Mouse (Mus musculus) activated CD4-positive, CD25-positive, alpha-beta regulatory T cell, adult 4 months (primary cell): ENCODE measurements around the gene Pitx2. TPM values are rescaled to one million over a fixed set of nuclear protein-coding genes. Genes with fewer than 3 reads are reported as not detected.

Experiments
- ATAC-seq: one replicate; pipeline ENCODE4 v1.8.0; 2017
- polyA plus RNA-seq, 2 experiments: library from polyadenylated mRNA; unstranded; fragments of 100-300 nt; shearing (Covaris generic); gene quantifications; one replicate each; pipeline ENCODE4 v1.2.1; 2017

The Pitx2 gene
- polyA plus RNA-seq = not detected

DNA sequence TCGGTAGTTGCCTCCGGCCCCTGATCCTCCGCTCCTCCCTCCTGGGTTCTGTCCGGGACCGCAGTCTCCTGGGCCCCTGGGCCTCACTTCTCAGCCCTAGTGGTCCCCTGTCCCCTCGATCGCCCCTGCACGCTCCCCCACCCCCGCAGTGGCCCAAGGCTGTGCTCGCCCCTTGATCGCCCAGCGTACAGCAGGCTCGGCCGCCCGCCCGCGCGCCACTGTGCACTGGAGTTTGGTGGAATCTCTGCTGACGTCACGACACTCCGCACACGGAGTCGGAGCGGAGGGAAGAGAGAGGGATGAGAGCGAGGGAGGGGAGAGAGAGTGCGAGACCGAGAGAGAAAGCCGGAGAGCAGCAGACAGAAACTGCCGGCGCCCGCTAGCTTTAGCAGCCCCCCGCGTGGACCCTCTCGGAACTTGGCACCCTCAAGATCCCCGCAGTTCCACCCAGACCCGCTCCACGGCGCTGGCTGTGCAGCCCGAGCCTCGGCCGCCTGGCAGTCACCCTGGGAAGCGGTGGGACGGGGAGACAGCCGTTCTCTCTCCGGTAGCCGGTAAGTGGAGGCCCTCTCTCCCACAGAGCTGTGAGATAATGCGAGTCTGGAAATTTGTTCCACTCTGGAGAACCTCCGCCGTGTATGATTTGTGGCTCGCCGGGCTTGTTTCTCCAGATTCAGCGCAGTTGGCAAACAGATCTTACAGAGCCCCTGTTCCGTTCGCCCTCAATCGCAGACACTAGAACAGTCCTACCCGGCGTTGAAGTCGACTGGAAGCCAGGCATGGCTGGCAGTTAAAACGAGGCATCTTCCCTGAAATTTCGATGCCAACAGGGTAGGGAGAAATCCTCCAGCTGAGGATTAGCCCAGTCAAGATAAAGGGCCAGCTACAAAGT, at the start of gene Pitx2:
Pitx2 (plus strand) TSS at position 270 of the 892 bp plus-strand sequence.
- no peak for ATAC-seq

DNA sequence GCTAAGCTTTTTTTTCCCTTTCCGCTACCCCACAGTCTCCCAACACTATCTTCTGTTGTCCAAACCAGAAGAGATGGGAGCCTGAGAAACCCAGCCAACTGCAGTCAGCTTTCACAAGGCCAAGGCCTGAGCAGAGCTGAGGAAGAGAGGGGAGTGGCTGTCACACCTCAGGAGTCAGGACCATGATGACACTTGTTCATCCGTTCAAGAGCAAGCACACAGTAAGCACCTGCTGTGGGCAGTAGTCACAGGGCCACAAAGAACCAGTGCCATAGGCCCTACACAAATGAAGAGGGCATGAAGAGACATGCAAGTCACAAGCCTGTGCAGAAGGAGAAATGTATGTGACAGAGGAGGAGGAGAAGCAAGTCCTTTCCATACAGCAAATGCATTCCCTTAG, 49.7 kb upstream of the Pitx2 start:
- ATAC-seq = no peak

DNA sequence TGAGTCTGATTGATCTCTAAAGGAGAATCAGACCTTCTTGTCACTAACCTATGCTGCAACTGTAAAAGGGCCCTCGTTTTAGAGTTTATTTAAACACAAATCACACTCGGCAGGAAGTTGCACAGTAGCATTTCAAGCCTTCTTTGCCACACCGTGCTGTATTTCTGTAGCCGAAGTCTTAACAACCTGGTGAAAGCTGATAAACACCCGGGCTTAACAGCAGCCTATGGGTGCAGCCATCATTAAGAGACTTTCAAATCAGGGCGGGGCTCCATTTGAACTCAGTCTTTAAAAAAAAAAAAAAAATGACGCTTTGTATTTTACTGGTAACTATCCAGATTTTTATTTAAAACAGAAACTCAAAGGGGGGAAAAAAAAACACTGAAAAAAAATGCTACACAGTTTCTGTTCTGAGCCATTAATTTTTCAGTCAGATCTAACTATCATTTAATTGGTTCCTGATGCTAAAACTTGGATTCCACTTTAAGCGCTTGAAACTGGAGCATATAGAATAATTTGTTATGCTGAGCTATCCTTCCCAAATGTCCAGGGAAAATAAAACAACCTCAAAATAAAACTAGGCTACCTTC, 48.5 kb upstream of the Pitx2 start:
- no peak for ATAC-seq

DNA sequence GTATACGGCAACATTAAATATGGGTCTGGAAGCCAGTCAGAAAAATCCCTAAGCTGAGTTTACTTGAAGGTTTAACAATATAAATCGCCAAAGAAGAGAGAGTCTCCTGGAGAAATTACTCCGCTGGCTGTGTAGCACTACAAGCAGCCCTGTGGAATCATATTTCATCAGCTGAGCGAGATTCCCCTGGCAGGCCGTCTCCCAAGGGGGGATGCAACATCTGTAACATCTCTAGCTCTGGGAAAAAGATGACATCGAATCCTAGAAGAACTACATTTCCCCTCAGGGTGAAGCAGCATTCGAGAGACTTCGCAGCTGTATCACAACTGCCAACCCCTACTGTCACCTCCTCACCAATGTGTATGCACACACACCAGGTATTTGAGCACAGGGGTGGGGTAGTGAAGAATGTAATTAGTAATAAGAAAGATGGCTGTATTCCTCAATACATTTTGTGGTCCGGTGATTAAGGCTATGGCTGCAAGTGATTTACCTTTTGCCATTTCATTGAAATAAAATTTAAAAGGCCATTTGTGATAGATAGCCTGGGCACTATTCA, 40.8 kb upstream of the Pitx2 start:
- no peak for ATAC-seq

DNA sequence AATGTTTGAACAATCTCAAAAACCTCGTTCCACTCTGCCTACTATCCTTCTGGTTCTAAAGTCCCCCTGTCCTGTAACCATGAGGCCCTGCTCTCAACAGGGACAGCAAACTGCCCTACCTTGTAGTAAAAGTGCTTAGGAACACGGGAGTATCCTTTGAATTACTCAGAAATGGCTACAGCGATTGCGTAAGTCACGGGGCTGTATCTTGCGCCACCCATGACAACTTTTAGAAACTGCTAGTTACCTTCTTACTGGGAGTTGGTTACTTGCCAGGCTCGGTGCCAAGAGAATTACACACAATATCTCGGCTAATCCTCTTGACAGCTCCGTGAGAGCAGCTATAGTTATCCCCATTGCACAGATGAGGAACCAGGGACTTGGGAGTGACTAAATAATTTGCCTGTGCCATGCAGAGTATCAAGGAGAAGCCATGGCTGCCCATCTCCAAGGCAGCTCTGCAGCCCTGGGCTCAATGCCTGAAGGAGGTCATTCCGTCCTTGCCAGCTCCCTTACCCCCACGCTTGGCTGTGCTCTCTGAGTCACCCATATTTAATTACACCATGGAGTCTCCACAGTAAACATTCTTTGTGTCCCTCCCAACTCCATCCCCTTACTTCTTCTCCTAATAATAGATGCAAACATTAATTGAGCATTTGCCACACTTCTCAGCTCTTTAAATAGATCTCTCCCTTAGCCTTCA, 38.2 kb upstream of the Pitx2 start:
- ATAC-seq = no peak

DNA sequence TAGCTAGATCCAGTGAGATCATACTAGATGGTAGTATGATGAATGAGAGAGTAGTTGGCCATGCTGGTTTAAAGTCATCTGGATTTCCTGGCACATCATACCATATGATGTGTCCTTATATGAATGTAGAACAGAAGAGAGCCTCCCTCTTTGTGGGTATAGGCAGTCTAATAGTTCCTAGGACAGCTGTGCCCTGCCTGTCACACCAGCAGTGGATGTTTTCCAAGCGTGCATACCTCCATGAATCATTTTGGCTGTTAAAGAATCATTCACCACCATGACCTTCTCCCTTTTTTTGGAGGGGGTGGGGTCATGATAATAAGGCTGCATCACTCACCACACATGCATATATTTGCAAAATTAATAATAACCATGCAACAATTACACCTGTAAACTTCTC, 35.4 kb upstream of the Pitx2 start:
- no peak for ATAC-seq

DNA sequence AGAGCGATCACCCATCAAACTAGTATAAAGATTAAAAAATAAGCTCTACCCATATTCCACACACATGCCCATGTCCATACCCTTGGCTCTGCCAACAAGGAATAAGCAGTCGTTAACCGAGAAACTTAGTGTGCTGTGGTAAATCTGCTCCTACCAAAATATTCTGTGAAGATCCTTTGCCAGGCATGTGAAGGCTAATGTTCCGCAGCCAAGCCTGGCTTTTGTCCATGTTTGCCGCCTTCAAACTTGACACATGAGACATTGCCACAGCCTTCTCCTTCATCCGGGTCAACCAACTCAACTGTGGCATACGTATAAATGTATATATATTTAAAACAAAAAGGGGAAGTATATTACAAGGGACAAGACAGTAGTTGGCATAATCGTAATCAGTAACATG, 34.0 kb upstream of the Pitx2 start:
- no peak for ATAC-seq

DNA sequence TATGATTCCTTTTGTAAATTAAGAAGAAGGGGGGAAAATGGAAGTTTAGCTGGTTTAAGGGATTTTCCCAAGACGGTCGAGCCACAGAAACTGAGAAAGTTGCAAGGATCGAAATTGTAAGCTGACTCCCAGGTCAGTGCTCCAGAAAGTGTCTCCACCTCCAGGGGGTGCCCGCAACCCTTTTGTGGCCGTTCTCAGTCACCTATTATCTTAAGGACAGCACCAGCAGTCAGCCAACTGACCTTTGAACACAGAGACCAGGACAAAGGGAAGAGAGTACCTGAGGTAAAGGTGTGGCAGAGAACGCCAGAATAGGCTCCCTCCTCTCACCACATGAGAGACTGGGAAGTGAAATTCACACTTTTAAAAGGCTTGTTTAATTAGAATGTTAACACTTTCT, 33.0 kb upstream of the Pitx2 start:
- ATAC-seq = no peak

DNA sequence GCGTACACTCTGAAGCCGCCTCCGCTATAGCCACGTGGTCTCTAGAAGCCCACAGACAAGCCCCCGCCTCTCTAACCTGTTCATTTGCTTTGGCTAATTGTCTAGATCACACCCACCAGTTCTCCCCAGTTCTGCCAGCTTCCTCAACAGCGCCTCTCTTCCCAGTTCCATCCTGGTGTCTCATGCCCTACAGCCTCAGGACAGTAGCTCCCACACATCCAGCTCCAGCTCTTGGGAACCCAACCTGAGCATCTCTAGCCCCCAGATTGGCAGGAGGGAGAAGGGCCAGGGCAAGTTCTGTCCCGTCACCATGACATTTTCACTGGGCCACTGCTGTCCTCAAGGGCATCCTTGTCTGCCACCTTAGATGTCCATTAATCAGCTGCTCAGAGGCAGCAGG, 29.3 kb upstream of the Pitx2 start:
- ATAC-seq = no peak

DNA sequence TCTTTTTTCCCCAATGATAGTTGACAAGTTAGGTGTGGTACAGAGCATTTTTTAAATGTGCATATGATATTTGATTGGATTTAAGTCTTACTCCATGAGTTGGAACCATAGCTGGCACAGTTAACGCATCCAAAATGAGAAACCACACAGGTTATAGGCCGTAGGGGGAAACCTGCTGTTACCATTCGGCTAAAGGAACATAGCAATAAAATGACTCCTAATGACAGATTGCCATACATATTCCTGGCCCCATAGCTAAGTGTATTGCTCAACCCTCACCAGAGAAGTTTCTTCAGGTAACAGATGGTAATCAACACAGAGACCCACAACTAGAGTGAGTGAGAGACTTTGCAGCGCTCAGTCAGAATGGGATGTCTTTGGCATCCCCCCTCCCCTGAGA, 27.9 kb upstream of the Pitx2 start:
- ATAC-seq = no peak

DNA sequence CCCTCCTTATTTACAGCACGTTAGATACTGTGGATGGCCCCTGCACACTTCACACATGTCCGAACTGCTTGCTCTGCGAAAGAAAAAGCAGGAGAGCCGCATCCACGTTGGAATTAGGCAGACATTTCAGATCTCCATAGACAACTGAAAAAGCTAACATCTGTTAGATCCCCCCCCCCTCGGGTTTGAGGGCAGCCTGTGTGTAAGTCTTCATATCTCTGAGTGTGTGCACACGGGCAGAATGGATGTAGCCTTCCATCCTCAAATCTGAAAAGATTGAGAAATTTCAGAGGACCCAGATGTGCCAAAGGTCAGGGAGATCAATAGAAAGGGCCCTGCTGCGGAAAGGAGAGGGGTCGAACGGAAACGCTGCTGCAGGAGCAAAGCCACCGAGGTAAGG, 5.2 kb upstream of the Pitx2 start:
- ATAC-seq = no peak

DNA sequence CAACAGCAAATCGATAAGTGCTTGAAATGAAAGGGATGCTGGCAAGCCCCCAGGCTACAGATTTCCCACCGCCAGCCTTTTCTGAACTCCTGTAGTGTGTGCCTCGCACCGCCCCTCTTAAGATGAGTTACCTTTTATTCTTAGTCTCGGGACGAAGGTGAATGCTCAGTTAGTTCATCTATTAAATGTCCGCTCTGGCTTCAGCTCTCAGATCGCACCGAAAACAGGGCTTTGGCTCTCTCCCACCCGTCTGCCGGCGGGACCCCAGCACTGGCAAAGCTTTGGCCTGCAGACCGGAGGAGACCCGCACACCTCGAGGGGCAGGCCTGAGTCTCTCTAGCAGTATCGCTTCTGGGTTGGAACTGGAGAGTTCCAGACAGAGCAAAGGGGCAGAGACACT, 4.6 kb upstream of the Pitx2 start:
- ATAC-seq = no peak

DNA sequence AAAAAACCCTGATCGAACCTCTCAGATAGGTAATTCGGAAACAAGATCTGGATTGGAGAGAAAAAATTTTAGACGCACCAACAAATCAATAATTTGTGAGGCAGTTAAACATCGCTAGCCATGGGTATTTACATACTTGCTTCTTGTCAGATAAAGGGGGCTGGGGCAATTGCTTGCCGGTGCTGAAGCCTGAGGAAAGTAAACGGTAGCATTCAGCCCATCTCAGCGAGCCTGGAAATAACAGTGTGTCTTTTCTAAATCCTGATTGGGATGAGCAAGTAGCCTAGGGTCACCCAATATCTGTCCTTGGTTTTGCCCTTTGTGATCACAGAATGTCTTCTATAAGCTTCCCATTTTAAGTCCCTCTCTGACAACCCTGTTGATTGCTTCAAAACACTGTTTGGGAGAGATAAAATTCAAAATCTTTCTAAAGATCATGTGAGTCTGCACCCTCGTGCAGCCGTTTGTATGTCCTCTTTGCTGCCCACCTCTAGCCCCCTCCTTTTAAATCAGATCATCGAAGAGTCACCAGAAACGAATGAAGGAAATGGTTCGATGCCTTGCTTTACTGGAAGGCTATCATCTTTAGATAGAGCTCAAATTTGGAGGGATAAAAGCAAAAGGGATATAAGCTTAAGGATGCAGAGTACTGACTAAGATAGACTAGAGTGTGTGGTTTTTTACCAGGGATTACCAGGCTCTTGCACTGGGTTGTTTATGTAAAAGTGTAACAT, 3.7 kb upstream of the Pitx2 start:
- ATAC-seq = no peak

DNA sequence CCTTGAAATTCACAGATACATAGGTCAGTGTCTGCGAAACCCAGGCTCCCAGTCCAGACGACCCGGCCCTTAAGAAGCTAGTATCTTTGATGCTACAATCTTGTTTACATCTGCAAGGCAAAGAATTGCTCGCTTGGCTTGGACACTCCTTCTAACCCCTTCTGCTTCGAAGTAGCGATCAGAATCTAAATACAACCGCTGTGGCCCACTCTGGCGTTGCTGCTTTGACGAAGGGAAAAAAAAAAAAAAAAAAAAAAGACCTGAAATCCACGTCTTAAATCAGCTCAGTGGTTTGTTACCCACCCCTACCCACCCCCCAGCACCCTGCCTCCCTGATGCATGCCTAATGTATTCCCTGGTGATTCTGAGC, 3.1 kb upstream of the Pitx2 start:
- ATAC-seq = no peak

DNA sequence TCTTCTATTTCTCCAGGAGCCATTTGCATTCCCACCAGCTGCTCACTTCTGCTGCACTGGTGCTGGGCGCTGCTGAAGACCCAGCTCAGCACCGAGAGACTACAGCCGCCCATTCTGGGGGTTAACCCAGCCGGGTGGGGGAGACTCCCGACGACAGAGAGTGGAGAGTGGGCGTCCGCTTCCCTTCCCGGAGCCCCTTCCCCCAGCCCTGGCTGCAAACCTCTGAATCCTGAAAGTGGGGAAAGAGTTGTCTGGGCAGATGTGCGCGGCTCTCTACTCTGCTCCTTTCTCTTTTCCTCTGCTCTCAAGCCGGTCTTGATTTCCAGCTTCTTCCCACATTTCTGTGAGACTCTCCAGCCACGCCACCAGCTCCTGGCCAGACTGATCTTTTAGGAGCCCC, 2.6 kb upstream of the Pitx2 start:
- ATAC-seq = no peak

DNA sequence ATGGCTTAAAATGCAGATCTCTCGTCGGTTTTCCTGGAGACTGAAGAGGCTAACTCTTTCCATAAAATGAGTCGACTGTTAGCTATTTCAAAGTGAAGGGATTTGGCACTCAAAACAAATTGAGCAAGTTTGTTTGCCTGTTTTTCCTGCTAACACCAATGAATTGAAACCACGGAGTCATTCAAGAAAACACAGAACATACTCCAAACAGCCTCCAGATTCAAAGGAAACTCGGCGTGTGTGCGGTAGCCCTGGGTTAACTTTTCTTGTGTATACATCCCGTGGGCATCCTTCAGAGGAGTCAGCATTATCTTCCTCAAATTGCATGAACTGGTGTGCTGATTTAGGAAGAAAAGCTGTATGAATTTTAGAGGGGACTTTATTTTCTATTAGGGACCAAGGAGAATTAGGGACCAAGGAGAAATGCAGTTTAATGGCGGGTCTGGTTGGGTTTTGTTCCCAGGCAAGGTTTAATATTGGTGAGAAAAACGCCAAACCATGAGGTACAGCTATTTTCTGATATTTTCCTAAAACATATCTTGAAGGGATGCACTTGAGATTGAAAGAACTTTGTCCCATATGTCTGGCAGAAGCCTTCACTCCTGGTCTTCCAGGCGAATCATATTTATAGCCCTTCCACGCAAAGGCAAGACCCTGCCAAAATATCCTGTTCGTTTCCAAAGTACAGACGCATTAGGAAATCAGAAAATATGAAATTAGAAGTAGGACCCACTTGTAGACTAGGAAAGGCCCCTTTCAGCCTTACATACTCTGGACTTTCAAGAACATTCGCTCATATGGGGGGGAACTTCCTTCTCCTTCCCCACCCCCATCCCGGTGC, 1.7 kb upstream of the Pitx2 start:
- no peak for ATAC-seq

DNA sequence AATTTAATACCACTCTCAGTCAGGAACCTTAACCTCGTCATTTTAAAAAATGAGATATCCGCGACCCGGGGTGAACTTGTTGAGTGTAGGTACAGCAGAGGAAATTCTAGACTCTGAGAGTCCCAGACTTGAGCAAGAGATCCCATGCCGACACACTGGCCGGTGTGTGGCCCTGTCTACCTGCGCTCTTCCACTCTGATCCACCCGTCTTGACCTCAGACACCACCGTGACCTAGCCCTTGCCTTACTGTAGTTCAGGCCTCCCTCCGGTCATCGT, 1.1 kb upstream of the Pitx2 start:
- no peak for ATAC-seq

DNA sequence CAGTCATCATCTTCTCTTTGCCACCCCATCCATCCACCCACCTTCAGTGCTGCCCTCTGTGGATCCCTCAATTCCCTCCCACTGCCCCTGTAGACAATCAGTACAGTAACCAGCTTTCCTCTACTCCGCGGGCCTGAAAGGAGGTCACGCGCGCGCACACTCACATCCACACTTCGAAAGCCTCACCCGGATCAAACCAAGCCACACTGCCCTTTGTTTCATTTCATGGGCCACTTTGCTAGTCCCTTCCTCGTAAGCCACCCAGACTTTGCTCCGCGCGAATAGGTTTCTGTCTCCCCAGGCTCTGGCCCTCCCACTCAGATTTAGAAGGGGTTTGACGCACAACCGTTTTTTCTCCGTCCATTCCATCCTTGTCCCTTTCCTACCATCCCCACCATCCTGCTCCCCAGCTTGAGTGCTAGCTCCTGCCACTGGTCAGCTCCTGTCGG, 494 bp upstream of the Pitx2 start:
- ATAC-seq = no peak

DNA sequence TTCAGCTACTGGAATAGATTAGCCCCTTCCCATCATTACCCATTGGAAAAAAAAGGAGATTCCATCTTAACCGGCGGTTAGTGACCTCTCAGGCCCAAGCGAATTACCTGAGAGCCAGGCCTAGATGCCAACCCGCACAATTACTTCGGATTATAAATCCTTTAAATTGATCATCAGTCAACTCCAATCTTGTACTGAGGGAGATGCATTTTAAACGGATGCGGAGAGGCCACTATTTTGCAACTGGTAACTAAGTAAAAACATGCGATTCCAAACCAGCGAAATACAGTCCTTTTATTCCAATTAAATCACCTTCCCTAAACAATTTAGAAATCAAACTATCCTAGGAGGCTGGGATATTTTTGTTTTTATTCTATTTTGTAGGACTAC, 818 bp downstream of the Pitx2 start:
- no peak for ATAC-seq

DNA sequence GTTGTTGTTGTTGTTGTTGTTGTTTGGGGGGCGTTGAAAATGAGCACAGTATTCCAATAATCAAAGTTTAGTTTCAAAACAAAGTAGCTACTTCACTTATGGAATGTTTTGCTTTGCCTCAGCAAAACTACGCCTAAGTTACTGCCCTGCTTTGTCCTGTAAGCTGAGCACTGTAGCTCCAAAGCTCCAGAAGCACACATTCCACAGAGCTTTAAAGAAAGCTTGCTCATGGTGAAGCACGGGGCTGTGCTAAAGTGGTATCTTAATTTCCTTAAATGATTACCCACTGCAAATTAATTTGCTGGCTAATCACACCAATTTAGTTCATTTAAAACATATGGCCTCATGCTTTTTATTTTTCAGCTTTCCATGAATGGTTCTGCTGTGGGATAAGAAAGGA, 1.5 kb downstream of the Pitx2 start:
- ATAC-seq = no peak

DNA sequence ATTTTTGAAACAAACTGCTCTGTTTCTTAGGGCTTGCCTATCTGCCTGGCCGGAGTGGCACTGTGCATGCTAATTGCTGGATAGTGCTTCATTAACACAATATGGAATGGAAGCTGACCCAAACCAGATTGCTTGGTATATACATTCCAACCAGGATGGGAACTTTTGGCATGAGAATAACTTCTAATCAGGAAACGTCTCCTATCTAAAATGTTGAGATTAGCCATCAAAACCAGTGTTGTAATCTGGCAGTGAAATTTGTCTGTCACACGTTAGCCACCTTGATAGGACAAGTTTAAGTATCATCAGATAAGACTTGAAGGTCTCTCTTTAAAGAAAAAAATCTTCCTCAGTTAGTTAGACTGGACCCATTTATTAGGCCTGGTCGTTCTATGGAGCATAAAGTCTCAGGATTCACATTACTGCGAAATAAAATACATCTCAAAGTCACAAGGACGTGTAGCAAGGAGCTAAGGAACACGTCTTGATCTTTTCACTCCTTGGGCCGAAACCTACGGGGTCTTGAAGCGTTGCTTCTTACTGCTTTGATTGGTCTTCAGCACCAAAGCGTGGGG, 2.1 kb downstream of the Pitx2 start:
- no peak for ATAC-seq
